Mouse (Mus musculus): Measurements from ENCODE around the gene Fam171a1.

- TF ChIP-seq CTCF (conservative IDR thresholded peaks at IDR 0.05; ENCODE audit: insufficient read depth, insufficient read length, low read depth, low read length) (no peak), POLR2A (IDR thresholded peaks at IDR 0.05; ENCODE audit: low read depth, low read length) (no peak)
Observed at GRCm38 (mm10) chr2:3107471-3107870, 6.6 kb upstream of the Fam171a1 start.
